Mouse (Mus musculus) ovary, adult 18-20 months (tissue): ENCODE results near the gene Cdk19.
"Not testable (repeated sequence)": the region's sequence is repeated elsewhere in the genome, so short reads cannot be mapped to it uniquely, and the experiment has no call there.

Source experiments
- DNase-seq: peaks from one replicate; pipeline ENCODE4 v3.0.0; 2022; ENCODE audit warnings: low spot score, mixed read lengths

Gene Cdk19

GRCm38 (mm10) chr10:40523312-40523975, 184.1 kb downstream of the Cdk19 start:
- DNase-seq, result no peak

- DNase-seq, result no peak
These were observed 184.9 kb downstream of the Cdk19 start for GRCm38 (mm10) chr10:40524032-40524806.

- no peak for DNase-seq
These were observed 185.6 kb downstream of the Cdk19 start for GRCm38 (mm10) chr10:40524991-40525390.

- DNase-seq, result no peak
These were observed 186.3 kb downstream of the Cdk19 start for GRCm38 (mm10) chr10:40525616-40526155.

- DNase-seq, result no peak
These were observed 187.0 kb downstream of the Cdk19 start for GRCm38 (mm10) chr10:40526301-40526761.

- no peak for DNase-seq
These were observed 187.6 kb downstream of the Cdk19 start for GRCm38 (mm10) chr10:40526986-40527385.

GRCm38 (mm10) chr10:40527573-40527972, 188.2 kb downstream of the Cdk19 start:
- no peak for DNase-seq

GRCm38 (mm10) chr10:40528668-40529067, 189.3 kb downstream of the Cdk19 start:
- DNase-seq, result no peak

GRCm38 (mm10) chr10:40529617-40530016, 190.3 kb downstream of the Cdk19 start:
- DNase-seq, result no peak

- no peak for DNase-seq
These were observed 191.3 kb downstream of the Cdk19 start for GRCm38 (mm10) chr10:40530661-40531060.

- not testable (repeated sequence) for DNase-seq
These were observed 193.2 kb downstream of the Cdk19 start for GRCm38 (mm10) chr10:40532586-40532985.
